Mouse (Mus musculus) liver, embryonic 13.5 days (tissue): Measurements from ENCODE around the gene Tas2r110. TPM values are rescaled to one million over a fixed set of nuclear protein-coding genes. Genes with fewer than 3 reads are reported as not detected.

ENCODE experiments used
- ATAC-seq: fragments of 200-750 bp; cut with Nextera tagmentation; 2 replicates; pipeline ENCODE4 v1.8.0; 2017; ENCODE audit warnings: low read depth, mild to moderate bottlenecking, moderate number of reproducible peaks, moderate library complexity
- DNase-seq: peaks from one replicate; pipeline ENCODE4 v3.0.0; 2022
- H3K27ac ChIP-seq: fragments of 300-500 bp; sonication (generic); 2 replicates; pipeline ENCODE4 v1.5.1; 2015; ENCODE audit warnings: moderate library complexity, mild to moderate bottlenecking, inconsistent platforms
- H3K27me3 ChIP-seq: fragments of 300-500 bp; sonication (generic); 2 replicates; pipeline ENCODE4 v1.6.1; 2015; ENCODE audit warnings: mild to moderate bottlenecking, inconsistent platforms
- H3K36me3 ChIP-seq: fragments of 300-500 bp; sonication (generic); 2 replicates; pipeline ENCODE4 v1.6.1; 2015; ENCODE audit warnings: mild to moderate bottlenecking, inconsistent platforms
- H3K4me1 ChIP-seq: fragments of 300-500 bp; sonication (generic); replicated peaks from 2 replicates; pipeline ENCODE4 v1.6.1; 2015; ENCODE audit warnings: inconsistent platforms
- H3K4me2 ChIP-seq: fragments of 300-500 bp; sonication (generic); 2 replicates; pipeline ENCODE4 v1.6.1; 2015; ENCODE audit warnings: inconsistent platforms, mild to moderate bottlenecking, moderate library complexity
- H3K4me3 ChIP-seq: fragments of 300-500 bp; sonication (generic); replicated peaks from 2 replicates; pipeline ENCODE4 v1.5.1; 2015; ENCODE audit warnings: mild to moderate bottlenecking, inconsistent platforms
- H3K9ac ChIP-seq: fragments of 300-500 bp; sonication (generic); 2 replicates; pipeline ENCODE4 v1.6.1; 2015; ENCODE audit warnings: mild to moderate bottlenecking, inconsistent platforms
- H3K9me3 ChIP-seq: fragments of 300-500 bp; sonication (generic); replicated peaks from 2 replicates; pipeline ENCODE4 v1.6.1; 2016; ENCODE audit warnings: inconsistent platforms
- WGBS: fragments of 180-500 bp; shearing (Covaris S2); methylation state at CpG from one replicate; pipeline ENCODE4 v1.1.7; 2015; ENCODE audit not compliant: insufficient replicate concordance; 5-methylcytosine and 5-hydroxymethylcytosine counted together
- polyA plus RNA-seq: library from polyadenylated mRNA; unstranded; fragments of >200 nt; fragmentation: Nextera tagmentation; extraction: Ambion mirVana; gene quantifications from 2 replicates; pipeline ENCODE4 v1.2.1, GENCODE M21; 2015

Gene Tas2r110
- polyA plus RNA-seq, result not detected in 2 replicates

DNA sequence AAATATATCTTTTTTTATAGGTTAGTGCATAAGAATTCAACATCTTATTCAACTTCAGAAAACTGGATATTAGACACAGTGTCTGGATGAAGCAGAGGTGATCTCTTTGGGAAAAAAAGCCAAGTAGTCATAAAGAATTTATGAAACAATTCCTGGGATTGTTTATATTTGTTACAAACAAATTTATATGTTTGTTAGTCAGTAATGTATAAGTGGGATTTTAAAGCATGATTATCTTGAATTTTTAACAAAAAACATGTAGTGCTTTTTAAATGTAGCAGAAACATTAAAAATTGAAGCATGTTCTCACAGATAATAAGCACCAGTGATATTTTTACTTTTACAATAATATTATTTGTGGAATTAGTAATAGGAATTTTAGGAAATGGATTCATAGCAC lies at the start of gene Tas2r110:
TSS of gene Tas2r110 (plus strand) at position 301 of the 400 bp plus-strand sequence.
- no peak for DNase-seq
- Histone ChIP-seq H3K4me1 (no peaks in the 10 kb centered on the region), H3K4me3 (no peak within 1 kb of the TSS), H3K27ac (no peak within 1 kb of the TSS), H3K9me3 (no peaks in the 10 kb centered on the region), H3K36me3 (no peaks in the 10 kb centered on the region), H3K4me2 (no peak within 1 kb of the TSS), H3K27me3 (no peaks in the 10 kb centered on the region), H3K9ac (no peak within 1 kb of the TSS)
- no peak for ATAC-seq

DNA sequence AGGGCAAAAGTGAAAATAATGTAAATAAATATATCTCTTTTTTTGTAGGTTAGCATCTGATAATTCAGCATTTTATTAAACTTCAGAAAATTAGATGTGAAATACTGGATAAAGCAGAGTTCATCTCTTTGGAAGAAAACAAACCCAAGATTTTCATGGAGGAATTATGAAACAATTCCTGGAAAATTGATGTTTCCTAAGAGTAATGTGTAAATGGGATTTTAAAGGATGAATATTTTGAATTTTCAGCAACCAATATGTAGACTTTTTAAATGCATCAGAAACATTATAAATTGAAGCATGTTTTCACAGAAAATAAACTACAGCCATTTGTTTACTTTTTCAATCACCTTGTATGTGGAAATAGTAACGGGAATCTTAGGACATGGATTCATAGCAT lies 21.0 kb upstream of the Tas2r110 start, which contains the start of gene Tas2r123:
TSS of gene Tas2r123 (plus strand) at position 301 of the 400 bp plus-strand sequence.
- Histone ChIP-seq H3K27me3 (no peaks in the 10 kb centered on the region), H3K36me3 (no peaks in the 10 kb centered on the region), H3K9me3 (no peaks in the 10 kb centered on the region), H3K4me2 (no peak within 1 kb of the TSS), H3K4me3 (no peak within 1 kb of the TSS), H3K27ac (no peak within 1 kb of the TSS), H3K4me1 (no peaks in the 10 kb centered on the region), H3K9ac (no peak within 1 kb of the TSS)
- 48% methylated on average over 1 of the region's 1 CpGs for WGBS
- no peak for ATAC-seq
- no peak for DNase-seq

DNA sequence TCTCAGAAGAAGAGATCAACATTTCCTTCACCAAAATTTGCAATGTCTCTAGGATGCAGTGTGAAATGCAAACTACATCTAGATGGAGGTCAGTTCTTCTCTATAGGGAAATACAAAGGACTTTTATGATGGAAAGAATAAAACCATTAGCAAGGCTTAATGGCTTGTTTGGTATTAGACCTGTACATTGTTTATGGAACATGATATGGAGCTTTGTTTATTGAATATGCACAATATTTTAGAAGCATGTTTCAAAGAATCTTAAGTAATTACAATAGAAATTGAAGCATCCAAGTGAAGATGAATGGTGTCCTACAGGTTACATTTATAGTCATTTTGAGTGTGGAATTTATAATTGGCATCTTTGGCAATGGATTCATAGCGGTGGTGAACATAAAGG lies 12.7 kb upstream of the Tas2r110 start, which contains the start of gene Tas2r116:
TSS of gene Tas2r116 (plus strand) at position 301 of the 400 bp plus-strand sequence.
- H3K27ac ChIP-seq, result no peak within 1 kb of the TSS
- H3K9ac ChIP-seq, result no peak within 1 kb of the TSS
- no peaks in the 10 kb centered on the region for H3K4me1 ChIP-seq
- no peak within 1 kb of the TSS for H3K4me2 ChIP-seq
- no peaks in the 10 kb centered on the region for H3K36me3 ChIP-seq
- no peaks in the 10 kb centered on the region for H3K9me3 ChIP-seq
- no peaks in the 10 kb centered on the region for H3K27me3 ChIP-seq
- ATAC-seq, result no peak
- WGBS, result 42% methylated on average over 1 of the region's 1 CpGs
- H3K4me3 ChIP-seq, result no peak within 1 kb of the TSS
- DNase-seq, result no peak

DNA sequence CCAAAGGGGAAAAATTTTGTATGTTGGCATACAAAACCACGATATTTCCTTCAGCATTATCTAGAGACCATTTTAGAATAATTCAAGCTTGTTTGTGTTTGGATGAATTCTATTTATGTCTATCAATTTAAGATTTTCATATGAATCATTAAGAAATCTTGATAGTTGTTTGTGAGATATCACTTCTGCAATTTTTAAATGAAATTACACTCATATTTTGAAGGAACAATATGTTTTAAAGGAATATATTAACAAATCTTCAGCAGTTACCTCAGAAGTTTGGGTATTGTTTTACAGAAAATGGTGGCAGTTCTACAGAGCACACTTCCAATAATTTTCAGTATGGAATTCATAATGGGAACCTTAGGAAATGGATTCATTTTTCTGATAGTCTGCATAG lies 24.9 kb downstream of the Tas2r110 start, which contains the start of gene Tas2r113:
TSS of gene Tas2r113 (plus strand) at position 301 of the 400 bp plus-strand sequence.
- Histone ChIP-seq H3K9ac (no peak within 1 kb of the TSS), H3K4me2 (no peak within 1 kb of the TSS), H3K27me3 (no peaks in the 10 kb centered on the region), H3K27ac (no peak within 1 kb of the TSS), H3K9me3 (no peaks in the 10 kb centered on the region), H3K4me1 (no peaks in the 10 kb centered on the region), H3K4me3 (no peak within 1 kb of the TSS), H3K36me3 (no peaks in the 10 kb centered on the region)
- DNase-seq (no peak), ATAC-seq (no peak)
- 56% methylated on average over 1 of the region's 1 CpGs for WGBS

DNA sequence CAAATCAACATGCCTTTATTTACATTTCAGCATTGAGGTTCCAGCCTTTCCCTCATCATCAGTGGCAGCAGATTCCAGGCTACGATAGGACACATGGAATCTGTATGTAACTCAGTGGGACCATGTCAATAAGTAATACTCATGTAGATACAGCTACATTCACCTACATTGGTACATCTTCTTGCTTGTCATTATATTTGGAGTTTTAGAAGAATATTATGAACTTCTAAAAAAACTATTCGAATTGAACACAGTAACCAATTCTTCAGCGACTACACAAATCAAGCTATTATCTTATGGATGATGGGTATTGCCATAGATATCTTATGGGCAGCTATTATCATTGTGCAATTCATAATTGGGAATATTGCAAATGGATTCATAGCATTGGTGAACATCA lies 41.5 kb downstream of the Tas2r110 start, which contains the start of gene Tas2r125:
TSS of gene Tas2r125 (plus strand) at position 301 of the 400 bp plus-strand sequence.
- H3K9ac ChIP-seq, result no peak within 1 kb of the TSS
- H3K36me3 ChIP-seq, result no peaks in the 10 kb centered on the region
- DNase-seq (no peak), ATAC-seq (no peak)
- H3K4me2 ChIP-seq, result no peak within 1 kb of the TSS
- no peaks in the 10 kb centered on the region for H3K9me3 ChIP-seq
- no peak within 1 kb of the TSS for H3K27ac ChIP-seq
- H3K4me1 ChIP-seq, result no peaks in the 10 kb centered on the region
- H3K27me3 ChIP-seq, result no peaks in the 10 kb centered on the region
- 65% methylated on average over 3 of the region's 3 CpGs for WGBS
- H3K4me3 ChIP-seq, result no peak within 1 kb of the TSS

Other genes with a start within 250 kb of the Tas2r110 start
- not detected in 2 replicates for gene A630073D07Rik, start 216.5 kb upstream of the Tas2r110 start, polyA plus RNA-seq
- gene Tas2r120, start 211.1 kb upstream of the Tas2r110 start, polyA plus RNA-seq, result not detected in 2 replicates
- gene Tas2r121, start 167.0 kb upstream of the Tas2r110 start, polyA plus RNA-seq, result not detected in 2 replicates
- not detected in 2 replicates for gene Tas2r122, start 156.1 kb upstream of the Tas2r110 start, polyA plus RNA-seq
- not detected in 2 replicates for gene Tas2r115, start 130.0 kb upstream of the Tas2r110 start, polyA plus RNA-seq
- gene Tas2r124, start 113.3 kb upstream of the Tas2r110 start, polyA plus RNA-seq, result not detected in 2 replicates
- gene Tas2r102, start 105.9 kb upstream of the Tas2r110 start, polyA plus RNA-seq, result not detected in 2 replicates
- not detected in 2 replicates for gene Tas2r136, start 89.8 kb upstream of the Tas2r110 start, polyA plus RNA-seq
- gene Tas2r117, start 65.2 kb upstream of the Tas2r110 start, polyA plus RNA-seq, result not detected in 2 replicates
- gene Tas2r123, start 20.9 kb upstream of the Tas2r110 start, polyA plus RNA-seq, result not detected in 2 replicates
- not detected in 2 replicates for gene Tas2r116, start 12.6 kb upstream of the Tas2r110 start, polyA plus RNA-seq
- gene Tas2r113, start 25.0 kb downstream of the Tas2r110 start, polyA plus RNA-seq, result not detected in 2 replicates
- gene Tas2r125, start 41.6 kb downstream of the Tas2r110 start, polyA plus RNA-seq, result not detected in 2 replicates
- gene Tas2r129, start 83.1 kb downstream of the Tas2r110 start, polyA plus RNA-seq, result not detected in 2 replicates
- gene Tas2r131, start 89.9 kb downstream of the Tas2r110 start, polyA plus RNA-seq, result not detected in 2 replicates
- gene Tas2r109, start 113.0 kb downstream of the Tas2r110 start, polyA plus RNA-seq, result not detected in 2 replicates
- not detected in 2 replicates for gene Tas2r103, start 169.1 kb downstream of the Tas2r110 start, polyA plus RNA-seq
- not detected in 2 replicates for gene Tas2r140, start 187.8 kb downstream of the Tas2r110 start, polyA plus RNA-seq
- 30.1 and 39.9 TPM in 2 replicates for gene Smim10l1, start 236.9 kb downstream of the Tas2r110 start, polyA plus RNA-seq